Mouse (Mus musculus) cerebellum, adult 11-12 months (tissue): Measurements from ENCODE around the gene Parm1.

Experiments
- DNase-seq: peaks from one replicate; pipeline ENCODE4 v3.0.0; 2022

The Parm1 gene

DNA sequence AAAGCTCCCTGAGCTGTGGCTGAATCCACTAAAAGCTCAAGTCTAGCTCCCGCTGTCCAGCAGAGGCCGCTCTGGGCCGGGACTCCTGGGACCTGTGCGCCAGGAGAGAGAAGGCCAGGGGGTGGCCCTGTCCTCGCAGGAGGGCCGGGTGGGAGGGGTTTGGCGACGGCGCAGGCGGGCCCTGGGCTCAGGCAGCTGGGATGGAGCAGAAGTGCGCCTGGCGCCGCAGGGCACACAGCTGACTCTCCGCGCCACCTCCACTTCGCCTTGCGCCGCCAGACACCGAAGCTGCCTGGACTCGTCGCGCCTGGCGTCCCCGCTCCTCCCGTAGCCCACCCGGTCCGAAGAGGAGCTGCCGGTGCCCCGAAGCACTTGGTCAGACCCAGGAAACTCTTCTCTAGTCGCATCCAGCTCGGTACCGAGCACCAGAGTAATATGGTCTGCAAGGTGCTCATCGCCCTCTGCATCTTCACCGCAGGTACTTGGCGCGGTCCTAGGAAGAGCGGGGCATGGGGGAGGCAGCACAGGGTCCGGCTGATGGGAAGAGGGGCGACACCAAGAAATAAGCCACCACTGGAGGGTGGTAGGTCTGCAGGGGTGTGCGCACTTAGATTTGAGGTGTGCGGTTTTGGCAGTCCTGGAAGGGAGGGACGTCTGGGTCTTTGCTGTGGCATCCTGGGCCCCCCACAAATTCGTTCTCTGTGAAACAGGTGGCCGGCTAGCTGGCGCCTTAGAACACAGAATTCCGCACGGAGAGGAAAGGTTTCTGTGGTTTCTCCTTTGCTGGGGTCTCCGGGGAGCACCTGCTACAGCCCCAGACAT lies at the start of gene Parm1:
TSS of gene Parm1 (plus strand) at position 136 of the 822 bp plus-strand sequence.
- peak; percentile 41 for DNase-seq

DNA sequence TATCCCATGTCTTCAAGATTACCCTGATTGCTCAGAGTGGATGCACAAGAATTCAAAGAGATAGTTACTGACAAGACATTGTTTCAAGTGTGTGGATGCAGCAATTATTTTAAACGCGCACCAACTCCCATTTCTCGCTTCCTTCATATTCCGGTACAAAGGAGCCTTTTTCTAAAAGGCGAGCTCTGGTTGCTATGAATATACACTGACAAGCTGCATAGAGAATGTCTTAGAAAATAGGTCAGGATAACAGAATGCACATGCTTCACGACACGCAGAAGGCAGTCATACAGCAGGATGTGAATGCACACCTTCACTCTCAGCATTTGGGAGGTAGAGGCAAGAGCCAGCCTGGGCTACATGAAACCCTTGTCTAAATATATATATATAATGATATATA lies 42.2 kb upstream of the Parm1 start:
- DNase-seq, result no peak

DNA sequence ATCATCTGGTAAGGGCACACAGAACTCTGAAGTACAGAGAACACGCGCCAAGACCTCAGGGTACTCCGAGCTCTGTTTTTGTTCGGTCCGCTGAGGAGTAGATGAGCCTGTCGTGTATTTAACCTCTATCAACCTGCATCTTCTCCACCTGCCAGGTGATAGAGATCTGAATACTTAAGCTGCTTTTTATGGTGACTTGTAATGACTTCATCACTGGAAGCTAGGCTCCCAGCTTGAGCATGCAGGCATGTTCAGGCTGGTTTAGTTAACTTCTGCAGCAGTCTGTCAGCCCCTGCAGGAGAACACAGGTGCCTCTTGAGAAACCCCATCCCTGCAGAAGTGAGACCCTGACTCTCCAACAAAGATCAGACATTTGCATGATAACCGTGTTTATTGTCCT lies 40.6 kb upstream of the Parm1 start:
- DNase-seq, result no peak

DNA sequence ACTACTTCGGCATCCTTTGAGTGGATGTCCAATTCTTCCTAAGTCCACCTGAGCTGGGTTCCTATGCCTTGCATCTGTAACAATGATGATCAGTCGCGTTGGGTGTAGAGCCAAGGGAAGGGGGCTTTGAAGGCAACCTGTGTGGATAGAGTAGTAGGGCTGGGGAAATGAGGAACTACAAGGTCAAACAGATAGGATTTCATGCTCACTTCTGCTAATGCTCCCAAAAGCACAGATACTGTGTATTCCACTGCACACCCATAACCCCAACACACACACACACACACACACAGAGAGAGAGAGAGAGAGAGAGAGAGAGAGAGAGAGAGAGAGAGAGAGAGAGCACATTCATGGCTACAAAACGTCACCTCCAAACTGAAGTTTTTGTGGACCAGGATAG lies 38.7 kb upstream of the Parm1 start:
- no peak for DNase-seq

- no peak for DNase-seq
Measured at GRCm38 (mm10) chr5:91480129-91480528, 37.3 kb upstream of the Parm1 start.

DNA sequence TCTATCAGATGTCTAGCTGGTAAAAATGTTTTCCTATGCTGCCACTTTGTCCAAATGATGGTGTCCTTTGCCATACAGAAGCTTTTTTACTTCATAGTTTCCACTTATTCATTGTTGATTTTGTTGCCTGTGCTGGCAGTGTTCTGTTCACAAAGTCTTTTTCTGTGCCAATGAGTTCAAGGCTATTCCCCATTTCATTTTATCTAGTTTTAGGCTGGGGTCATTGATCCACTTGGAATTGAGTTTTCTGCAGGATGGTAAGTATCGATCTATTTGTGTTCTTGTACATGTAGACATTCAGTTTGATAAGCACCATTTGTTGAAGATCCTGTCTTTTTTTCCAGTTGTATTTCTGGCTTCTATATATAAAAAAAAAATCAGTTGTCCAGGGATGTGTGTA lies 33.1 kb upstream of the Parm1 start:
- no peak for DNase-seq

DNA sequence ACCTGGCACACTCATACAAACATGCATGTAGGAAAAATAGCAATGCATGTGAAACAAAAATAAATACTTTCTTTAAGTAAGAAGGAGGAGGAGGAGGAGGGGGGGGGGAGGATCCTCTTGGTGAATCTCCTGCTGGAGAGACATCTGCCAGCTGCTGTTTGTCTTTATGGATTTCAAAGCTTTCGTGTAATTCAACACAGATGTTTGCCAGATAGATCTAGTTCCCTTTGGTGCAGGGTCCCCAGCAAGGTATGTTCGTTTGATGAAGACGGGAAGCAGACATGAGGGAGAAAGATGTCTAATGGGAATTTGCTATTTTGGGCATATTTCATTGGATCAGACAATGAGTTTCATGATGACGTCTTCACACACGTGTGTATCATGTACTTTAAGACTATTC lies 23.0 kb upstream of the Parm1 start:
- DNase-seq, result no peak

- DNase-seq, result no peak
Measured at GRCm38 (mm10) chr5:91501361-91501760, 16.1 kb upstream of the Parm1 start.

GRCm38 (mm10) chr5:91502366-91502765 lies 15.0 kb upstream of the Parm1 start:
- DNase-seq, result no peak

DNA sequence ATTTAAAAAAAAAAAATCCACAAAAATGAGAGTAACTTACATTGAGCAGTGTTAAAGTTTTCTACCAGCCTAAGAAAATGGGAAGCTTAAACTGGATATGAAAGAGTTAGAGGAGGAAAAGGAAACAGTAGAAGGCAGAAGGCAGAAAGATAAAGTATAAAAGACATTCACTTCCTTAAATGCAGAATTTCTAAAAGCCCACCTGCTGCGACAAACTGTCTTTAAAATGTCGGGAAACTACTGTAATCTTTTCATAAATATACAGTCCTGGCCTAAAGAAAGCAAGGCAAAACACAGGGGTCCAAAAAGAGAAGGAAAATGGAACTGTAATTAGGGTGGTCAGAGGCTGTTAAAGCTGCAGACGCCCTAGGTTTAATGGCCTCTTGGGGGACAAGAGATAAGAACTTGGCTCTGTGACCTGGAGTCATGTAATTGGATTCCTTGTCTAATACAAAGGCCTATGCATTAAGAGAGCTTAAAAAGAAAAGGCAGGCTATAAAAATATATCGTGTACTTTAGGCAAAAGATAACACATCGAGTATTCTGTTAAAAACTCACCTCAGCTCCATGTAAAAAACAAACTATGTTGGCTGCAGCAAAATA lies 13.0 kb upstream of the Parm1 start:
- no peak for DNase-seq

DNA sequence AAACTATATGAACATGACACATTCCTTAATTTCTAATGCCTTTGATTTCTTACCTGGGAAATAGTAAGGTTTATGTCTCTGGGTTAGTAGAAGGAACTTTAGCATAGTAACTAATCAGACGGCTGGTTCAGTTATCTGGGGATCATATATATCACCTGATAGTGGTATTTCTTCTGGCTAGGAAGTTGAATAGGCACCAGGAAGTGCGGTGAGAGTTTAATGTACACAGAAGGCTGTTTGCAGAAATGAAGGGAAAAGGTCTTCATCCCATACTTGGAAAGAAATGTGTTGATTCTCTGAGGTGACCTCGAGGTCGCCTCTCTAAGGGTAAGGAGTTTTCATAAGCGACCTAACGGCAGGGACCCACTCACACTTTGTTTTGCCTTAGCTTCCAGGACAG lies 338 bp upstream of the Parm1 start:
- DNase-seq, result no peak

GRCm38 (mm10) chr5:91518302-91518790 lies 931 bp downstream of the Parm1 start:
- no peak for DNase-seq

DNA sequence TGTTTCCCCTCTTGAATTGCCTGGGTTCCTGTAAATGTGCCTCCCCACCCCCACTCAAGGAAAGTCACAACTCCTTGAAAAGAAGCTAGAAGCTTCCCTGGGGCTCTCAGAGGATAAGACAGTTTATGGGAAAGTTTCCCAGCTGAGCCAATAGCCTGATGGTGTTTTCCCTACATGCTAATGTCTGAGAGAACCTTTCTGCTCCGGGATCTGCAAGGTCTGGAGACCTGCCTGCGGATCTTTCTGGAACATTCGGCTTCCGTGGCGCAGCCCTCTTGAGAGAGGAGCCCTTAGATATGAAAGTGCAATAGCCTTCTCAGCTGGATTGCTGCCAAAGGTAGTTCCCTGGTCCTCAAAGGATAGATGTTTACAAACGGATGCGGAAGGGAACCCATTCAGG lies 1.5 kb downstream of the Parm1 start:
- peak; percentile 7 for DNase-seq

GRCm38 (mm10) chr5:91519521-91519920 lies 2.1 kb downstream of the Parm1 start:
- no peak for DNase-seq

GRCm38 (mm10) chr5:91532748-91533496 lies 15.5 kb downstream of the Parm1 start:
- DNase-seq, result no peak

GRCm38 (mm10) chr5:91559071-91559610 lies 41.7 kb downstream of the Parm1 start:
- peak; percentile 18 for DNase-seq

- DNase-seq, result no peak
Measured at GRCm38 (mm10) chr5:91559711-91560110, 42.3 kb downstream of the Parm1 start.

DNA sequence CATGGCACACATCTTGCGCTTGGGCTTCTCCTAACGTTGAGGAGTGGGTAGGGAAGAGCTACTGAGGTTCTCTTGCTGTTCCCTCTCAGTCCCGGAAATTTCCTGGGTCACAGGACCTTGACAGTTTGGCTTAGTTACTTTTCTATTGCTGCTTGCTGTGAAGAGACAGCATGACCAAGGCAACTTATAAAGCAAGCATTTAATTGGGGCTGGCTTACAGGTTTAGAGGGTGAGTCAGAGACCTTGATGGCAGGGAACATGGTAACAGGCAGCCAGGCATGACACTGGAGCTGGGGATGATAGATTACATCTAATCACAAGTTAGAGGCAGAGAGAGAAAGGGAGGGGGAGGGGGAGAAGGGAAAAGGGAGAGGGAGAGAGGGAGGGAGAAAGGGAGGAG lies 44.0 kb downstream of the Parm1 start:
- no peak for DNase-seq

DNA sequence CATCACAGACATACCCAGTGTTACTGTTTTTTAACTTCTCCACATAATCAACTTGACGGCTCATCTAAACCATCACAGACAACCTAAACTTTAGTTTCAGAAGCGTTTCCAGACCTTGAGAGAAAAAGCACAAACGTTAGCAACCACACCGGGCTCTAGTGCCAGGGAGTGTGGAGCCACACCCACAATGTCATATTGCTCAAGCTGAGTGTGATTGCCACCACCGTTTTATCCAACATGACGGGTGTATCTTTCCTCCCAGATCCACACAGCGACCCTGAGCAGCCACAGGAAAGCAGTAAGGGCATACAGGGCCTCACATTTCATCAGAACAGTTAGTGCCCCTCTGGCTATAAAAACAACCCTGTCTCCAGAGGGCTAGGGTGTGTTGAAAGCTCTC lies 45.1 kb downstream of the Parm1 start:
- DNase-seq, result no peak

GRCm38 (mm10) chr5:91564054-91564453 lies 46.6 kb downstream of the Parm1 start:
- no peak for DNase-seq

- no peak for DNase-seq
Measured at GRCm38 (mm10) chr5:91565458-91565857, 48.0 kb downstream of the Parm1 start.

GRCm38 (mm10) chr5:91566591-91566990 lies 49.2 kb downstream of the Parm1 start:
- DNase-seq, result no peak

- no peak for DNase-seq
Measured at GRCm38 (mm10) chr5:91574211-91574610, 56.8 kb downstream of the Parm1 start.
